Mouse (Mus musculus): ENCODE results near the gene Unc13d. TPM values are rescaled to one million over a fixed set of nuclear protein-coding genes. Genes with fewer than 3 reads are reported as not detected.

The Unc13d gene
- 1.7 and 7.5 TPM in 2 replicates for polyA plus RNA-seq (2012; rRNA removed; ENCODE audit: low replicate concordance)

DNA sequence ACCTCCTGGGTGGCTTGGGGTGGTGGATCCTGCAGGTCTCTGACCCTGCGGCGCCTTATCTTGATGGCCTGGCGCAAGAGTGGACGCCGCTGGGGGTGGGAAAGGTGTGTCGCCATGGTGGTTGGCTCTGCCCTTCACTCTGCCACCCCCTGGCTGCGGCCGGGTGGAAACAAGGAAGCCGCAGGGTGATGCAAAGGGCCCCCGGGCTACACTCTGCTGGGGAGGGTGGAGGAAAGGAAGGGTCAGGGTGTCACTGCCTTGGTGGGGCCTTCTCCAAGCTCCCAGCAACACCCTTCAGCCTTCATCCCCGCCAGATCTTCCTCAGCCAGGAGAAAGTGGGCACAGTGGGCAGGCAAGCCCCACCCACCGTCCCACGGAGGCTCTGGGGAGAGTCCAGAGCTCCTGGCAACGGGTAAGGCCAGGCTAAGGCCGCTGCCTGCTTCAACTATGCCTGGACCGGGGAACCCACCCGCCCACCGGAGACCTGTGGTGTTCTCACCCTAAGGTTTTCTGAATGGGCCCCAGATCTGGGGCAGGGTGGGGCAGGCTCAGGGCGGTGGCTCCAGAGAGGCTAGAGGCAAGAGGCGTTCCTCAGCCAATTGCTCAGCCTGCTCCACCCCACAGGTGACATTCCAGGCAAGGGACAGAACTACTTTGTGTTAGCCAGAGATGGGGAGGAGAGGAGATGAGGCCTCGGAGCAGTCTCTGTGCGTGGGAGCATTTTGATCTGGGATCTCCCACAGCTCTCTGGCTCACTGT lies at the start of gene Unc13d:
TSS of gene Unc13d (minus strand) at position 516 of the 759 bp plus-strand sequence.

DNA sequence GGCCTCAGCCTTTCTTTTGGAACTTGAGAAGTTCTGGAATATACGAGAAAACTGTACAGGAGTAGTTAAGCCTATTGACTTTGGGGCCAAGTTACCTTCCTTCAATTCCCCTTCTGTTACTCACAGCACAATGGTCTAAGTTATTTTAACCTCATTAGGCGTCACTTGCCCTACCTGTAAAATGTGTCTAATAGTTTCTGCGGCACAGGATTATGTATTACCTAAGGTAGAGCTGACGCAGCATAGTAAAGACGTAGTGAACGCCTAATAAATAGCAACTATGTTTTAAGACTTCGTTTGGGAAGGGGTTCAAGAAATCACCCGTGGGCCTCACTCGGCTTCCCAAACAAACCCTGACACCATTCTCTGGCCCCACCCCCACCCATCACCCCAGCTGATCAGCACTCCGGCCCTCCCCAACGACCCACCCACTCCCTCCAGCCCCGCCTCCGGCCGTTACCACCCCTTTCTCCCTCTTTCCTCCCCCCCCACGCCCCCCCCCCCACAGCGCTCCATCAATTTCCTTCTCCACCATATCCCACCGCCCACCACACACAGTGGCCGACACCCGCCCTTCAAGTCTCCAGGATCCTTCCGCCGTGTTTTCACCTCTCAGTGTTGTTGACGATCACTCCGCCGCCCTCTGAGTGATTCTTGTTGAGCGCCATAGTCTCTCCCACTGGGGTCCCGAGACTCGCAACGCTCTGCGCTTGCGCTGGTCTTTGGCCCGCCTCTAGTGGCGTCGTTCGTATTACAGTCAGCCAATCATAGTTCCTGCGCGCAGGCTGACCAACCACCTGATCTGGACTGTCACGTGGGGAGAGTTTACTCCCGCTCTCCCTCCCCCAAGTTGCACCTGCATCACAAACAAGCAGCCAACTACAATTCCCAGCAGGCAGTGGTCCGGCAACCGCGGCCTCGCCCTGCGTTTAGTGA lies 8.8 kb upstream of the Unc13d start, which contains the start of gene Wbp2:
TSS of gene Wbp2 (minus strand) at position 738 of the 936 bp plus-strand sequence.

DNA sequence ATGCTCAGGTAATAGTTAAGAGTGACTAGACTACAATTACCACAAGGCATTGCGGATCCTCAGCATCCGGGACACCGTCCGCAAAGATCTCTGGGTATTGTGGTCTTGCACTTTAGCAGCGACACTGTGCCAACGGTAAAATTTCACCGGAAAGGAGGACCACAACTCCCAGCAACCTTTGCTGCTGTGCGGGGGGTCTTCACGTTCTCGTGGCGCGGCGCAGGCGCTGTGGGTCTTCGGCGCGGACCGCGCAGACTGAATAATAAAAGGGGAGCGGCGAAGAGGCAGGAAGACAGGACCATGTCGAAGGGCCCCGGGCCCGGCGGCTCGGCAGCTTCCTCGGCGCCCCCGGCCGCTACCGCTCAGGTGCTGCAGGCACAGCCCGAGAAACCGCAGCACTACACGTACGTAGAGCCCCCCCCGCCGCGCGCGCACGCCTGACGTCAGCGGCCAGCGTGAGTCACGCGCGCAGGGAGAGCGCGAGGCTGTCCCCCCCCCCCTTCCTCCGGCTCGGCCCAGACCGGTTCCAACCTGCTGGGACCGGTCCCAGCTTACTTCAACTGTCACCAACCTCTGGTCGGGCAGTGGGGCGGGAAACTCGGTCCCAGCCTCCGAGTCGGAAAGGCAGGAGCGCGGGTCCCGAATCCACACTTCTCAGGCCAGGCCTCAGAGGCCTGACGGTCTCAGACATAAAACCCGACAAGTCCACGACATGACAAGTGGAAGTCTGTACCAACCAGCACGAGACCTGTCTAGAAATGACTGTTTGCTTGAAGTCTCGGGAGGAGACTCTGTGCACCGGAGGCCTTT lies 47.5 kb downstream of the Unc13d start, which contains the start of gene Unk:
TSS of gene Unk (plus strand) at position 235 of the 810 bp plus-strand sequence.

DNA sequence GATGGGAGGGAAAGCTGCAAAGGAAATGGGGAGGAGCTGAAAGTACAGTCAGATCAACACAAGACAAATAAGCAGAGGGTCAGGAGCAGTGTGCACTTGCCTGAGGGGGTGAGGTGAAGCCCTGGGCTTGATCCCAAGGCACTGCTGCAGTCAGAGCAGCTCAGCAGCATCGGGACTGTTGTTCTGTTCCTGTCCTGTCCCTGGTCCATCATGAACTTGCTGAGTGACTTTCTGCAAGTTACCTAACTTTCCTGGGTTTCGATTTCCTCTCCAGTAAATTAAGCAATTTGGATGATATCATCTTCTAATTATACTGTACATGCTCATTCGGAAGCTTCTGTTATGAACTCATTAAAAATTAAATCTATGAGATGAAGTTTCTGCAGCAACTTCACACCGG lies 50.0 kb downstream of the Unc13d start, which contains the start of gene H3f3b:
TSS of gene H3f3b (minus strand) at position 207 of the 400 bp plus-strand sequence.

DNA sequence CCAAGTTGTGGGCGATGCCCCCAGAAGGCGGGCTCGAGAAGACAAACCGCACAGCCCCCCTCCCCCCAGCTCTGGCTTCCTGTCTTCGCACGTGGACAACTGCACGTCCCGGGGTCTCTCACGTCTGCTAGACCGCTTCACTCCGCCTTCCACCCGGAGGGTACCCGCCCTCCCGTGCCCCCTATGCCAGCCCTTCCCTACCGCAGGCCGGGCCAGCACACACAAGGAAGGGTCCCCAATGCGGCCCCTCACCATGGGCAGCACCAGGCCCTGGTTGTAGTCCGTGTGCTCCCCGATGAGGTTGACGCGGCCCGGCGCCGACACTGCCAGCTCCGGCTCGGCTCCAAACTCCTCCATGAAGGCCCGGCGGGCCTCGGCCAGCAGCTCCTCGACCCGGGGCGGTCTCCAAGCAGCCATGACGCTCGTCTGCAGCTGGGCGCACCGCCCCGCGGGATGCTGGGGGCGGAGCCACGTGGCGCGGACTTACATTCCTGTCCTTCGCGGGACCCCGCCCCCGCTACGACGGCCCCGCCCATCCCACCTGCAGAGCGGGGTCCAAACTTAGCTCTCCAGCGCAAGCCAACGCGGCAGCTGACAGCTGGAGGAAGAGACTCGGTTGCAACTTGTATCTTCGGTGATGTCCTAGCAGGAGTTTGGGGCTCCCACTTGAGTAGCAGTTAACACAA lies 65.4 kb downstream of the Unc13d start, which contains the start of gene Galk1:
TSS of gene Galk1 (minus strand) at position 458 of the 686 bp plus-strand sequence.

Other genes with a start within 250 kb of the Unc13d start
- gene Myo15b, start 219.6 kb downstream of the Unc13d start, polyA plus RNA-seq (2012; rRNA removed; ENCODE audit: low replicate concordance) = 0.13 and 0.39 TPM in 2 replicates
- 2.2 and 5.1 TPM in 2 replicates for gene Smim5, start 178.0 kb downstream of the Unc13d start, polyA plus RNA-seq (2012; rRNA removed; ENCODE audit: low replicate concordance)
- gene Smim6, start 165.9 kb downstream of the Unc13d start, polyA plus RNA-seq (2012; rRNA removed; ENCODE audit: low replicate concordance) = 0.16 and 0.94 TPM in 2 replicates
- gene Sap30bp, start 144.7 kb downstream of the Unc13d start, polyA plus RNA-seq (2012; rRNA removed; ENCODE audit: low replicate concordance) = 20.3 and 29.8 TPM in 2 replicates
- 19.0 and 25.1 TPM in 2 replicates for gene Recql5, start 144.5 kb downstream of the Unc13d start, polyA plus RNA-seq (2012; rRNA removed; ENCODE audit: low replicate concordance)
- 5.8 and 15.3 TPM in 2 replicates for gene Itgb4, start 103.3 kb downstream of the Unc13d start, polyA plus RNA-seq (2012; rRNA removed; ENCODE audit: low replicate concordance)
- 26.1 and 53.1 TPM in 2 replicates for gene Galk1, start 65.2 kb downstream of the Unc13d start, polyA plus RNA-seq (2012; rRNA removed; ENCODE audit: low replicate concordance)
- gene H3f3b, start 50.0 kb downstream of the Unc13d start, polyA plus RNA-seq (2012; rRNA removed; ENCODE audit: low replicate concordance) = 78.9 and 242 TPM in 2 replicates
- gene Unk, start 47.6 kb downstream of the Unc13d start, polyA plus RNA-seq (2012; rRNA removed; ENCODE audit: low replicate concordance) = 23.6 and 56.2 TPM in 2 replicates
- 189 and 264 TPM in 2 replicates for gene Wbp2, start 9.0 kb upstream of the Unc13d start, polyA plus RNA-seq (2012; rRNA removed; ENCODE audit: low replicate concordance)
- 41.1 and 61.3 TPM in 2 replicates for gene Trim47, start 49.2 kb upstream of the Unc13d start, polyA plus RNA-seq (2012; rRNA removed; ENCODE audit: low replicate concordance)
- 12.7 and 19.1 TPM in 2 replicates for gene Trim65, start 53.2 kb upstream of the Unc13d start, polyA plus RNA-seq (2012; rRNA removed; ENCODE audit: low replicate concordance)
- 43.3 and 80.0 TPM in 2 replicates for gene Mrpl38, start 60.9 kb upstream of the Unc13d start, polyA plus RNA-seq (2012; rRNA removed; ENCODE audit: low replicate concordance)
- 15.9 and 34.9 TPM in 2 replicates for gene Fbf1, start 90.2 kb upstream of the Unc13d start, polyA plus RNA-seq (2012; rRNA removed; ENCODE audit: low replicate concordance)
- 11.0 and 38.0 TPM in 2 replicates for gene Ten1, start 120.9 kb upstream of the Unc13d start, polyA plus RNA-seq (2012; rRNA removed; ENCODE audit: low replicate concordance)
- gene Acox1, start 121.1 kb upstream of the Unc13d start, polyA plus RNA-seq (2012; rRNA removed; ENCODE audit: low replicate concordance) = 158 and 369 TPM in 2 replicates
- 0.26 and 2.2 TPM in 2 replicates for gene Evpl, start 160.1 kb upstream of the Unc13d start, polyA plus RNA-seq (2012; rRNA removed; ENCODE audit: low replicate concordance)
- 47.5 and 69.1 TPM in 2 replicates for gene Srp68, start 196.3 kb upstream of the Unc13d start, polyA plus RNA-seq (2012; rRNA removed; ENCODE audit: low replicate concordance)
- 0.06 and 2.1 TPM in 2 replicates for gene Galr2, start 203.0 kb upstream of the Unc13d start, polyA plus RNA-seq (2012; rRNA removed; ENCODE audit: low replicate concordance)
- 36.6 and 41.8 TPM in 2 replicates for gene Exoc7, start 229.3 kb upstream of the Unc13d start, polyA plus RNA-seq (2012; rRNA removed; ENCODE audit: low replicate concordance)

Measured in subcutaneous adipose tissue, adult 2 months (tissue).